Mouse (Mus musculus) thymus, adult 2 months (tissue): Measurements from ENCODE around the gene Clhc1. TPM values are rescaled to one million over a fixed set of nuclear protein-coding genes. Genes with fewer than 3 reads are reported as not detected.
"Not testable (repeated sequence)": the region's sequence is repeated elsewhere in the genome, so short reads cannot be mapped to it uniquely, and the experiment has no call there.

Experiments
- DNase-seq: peaks from one replicate; pipeline ENCODE4 v3.0.0; 2021
- H3K27ac ChIP-seq: fragments of 200-500 bp; 2 replicates; pipeline ENCODE4 v1.5.1; 2012; ENCODE audit warnings: low read length, control low read depth; ENCODE audit not compliant: control insufficient read depth, insufficient read depth
- H3K27me3 ChIP-seq: fragments of 200-500 bp; 2 replicates; pipeline ENCODE4 v1.6.1; 2012; ENCODE audit warnings: mild to moderate bottlenecking, low read length, moderate library complexity, mixed read lengths; ENCODE audit not compliant: control insufficient read depth, insufficient read depth
- H3K36me3 ChIP-seq: fragments of 200-500 bp; 2 replicates; pipeline ENCODE4 v1.6.1; 2012; ENCODE audit warnings: mild to moderate bottlenecking, low read length, moderate library complexity; ENCODE audit not compliant: control insufficient read depth, insufficient read depth
- H3K4me1 ChIP-seq: fragments of 200-500 bp; replicated peaks from 2 replicates; pipeline ENCODE4 v1.6.1; 2012; ENCODE audit warnings: low read length; ENCODE audit not compliant: control insufficient read depth, insufficient read depth
- H3K4me3 ChIP-seq: fragments of 200-500 bp; 2 replicates; pipeline ENCODE4 v1.5.1; 2012; ENCODE audit warnings: mild to moderate bottlenecking, low read length, control low read depth, moderate library complexity; ENCODE audit not compliant: control insufficient read depth, insufficient read depth
- CTCF ChIP-seq: fragments of 200-500 bp; IDR thresholded peaks from 2 replicates; pipeline ENCODE4 v1.5.1; 2012; ENCODE audit warnings: mild to moderate bottlenecking, control low read depth, low read length, moderate library complexity, borderline replicate concordance; ENCODE audit not compliant: control insufficient read depth, poor library complexity, insufficient read depth; ENCODE audit errors: extremely low read depth
- POLR2A ChIP-seq: fragments of 200-500 bp; IDR thresholded peaks from 2 replicates; pipeline ENCODE4 v1.6.1; 2012; ENCODE audit warnings: mild to moderate bottlenecking, low read length, control low read depth, moderate library complexity; ENCODE audit not compliant: control insufficient read depth, poor library complexity, insufficient read depth; ENCODE audit errors: extremely low read depth
- WGBS: fragments of 180-500 bp; shearing (Covaris S2); methylation state at CpG from one replicate; pipeline ENCODE4 v1.1.7; 2018; 5-methylcytosine and 5-hydroxymethylcytosine counted together
- polyA plus RNA-seq: library from polyadenylated mRNA; depleted of rRNA; stranded (reverse); fragments of >200 nt; gene quantifications from 2 replicates; pipeline ENCODE4 v1.2.3, GENCODE M21; 2012

The Clhc1 gene
- polyA plus RNA-seq, 1 experiment, result not detected

DNA sequence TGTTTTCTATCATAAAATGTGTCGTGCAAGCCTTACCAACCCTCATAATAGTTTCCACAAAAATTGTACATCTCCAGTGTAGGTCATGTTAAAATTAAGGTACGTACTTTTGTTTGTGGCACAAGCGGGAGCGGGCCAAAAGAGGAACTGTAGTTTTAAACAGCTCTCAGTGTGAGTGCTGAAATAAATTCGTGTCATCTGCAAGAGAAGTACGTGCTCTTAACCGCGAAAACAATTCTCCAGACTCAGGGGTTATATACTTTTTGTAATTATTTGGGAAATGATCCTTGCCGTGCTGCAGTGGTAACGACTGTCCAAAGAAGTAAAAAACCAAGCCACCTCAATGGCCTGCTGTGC is 33.4 kb upstream of the Clhc1 start:
- no peaks in the 10 kb centered on the region for H3K27me3 ChIP-seq
- peaks cover 6% of the 10 kb centered on the region for H3K4me1 ChIP-seq
- 7% methylated on average over 10 of the region's 10 CpGs for WGBS
- H3K27ac ChIP-seq, result no peak overlapping the region
- peak overlapping the region; percentile 74; the same call in 1 of the 2 replicates for H3K4me3 ChIP-seq
- peaks cover 6% of the 10 kb centered on the region for H3K36me3 ChIP-seq
- DNase-seq, result no peak
- TF ChIP-seq CTCF, result no peak
- no peak for TF ChIP-seq POLR2A

DNA sequence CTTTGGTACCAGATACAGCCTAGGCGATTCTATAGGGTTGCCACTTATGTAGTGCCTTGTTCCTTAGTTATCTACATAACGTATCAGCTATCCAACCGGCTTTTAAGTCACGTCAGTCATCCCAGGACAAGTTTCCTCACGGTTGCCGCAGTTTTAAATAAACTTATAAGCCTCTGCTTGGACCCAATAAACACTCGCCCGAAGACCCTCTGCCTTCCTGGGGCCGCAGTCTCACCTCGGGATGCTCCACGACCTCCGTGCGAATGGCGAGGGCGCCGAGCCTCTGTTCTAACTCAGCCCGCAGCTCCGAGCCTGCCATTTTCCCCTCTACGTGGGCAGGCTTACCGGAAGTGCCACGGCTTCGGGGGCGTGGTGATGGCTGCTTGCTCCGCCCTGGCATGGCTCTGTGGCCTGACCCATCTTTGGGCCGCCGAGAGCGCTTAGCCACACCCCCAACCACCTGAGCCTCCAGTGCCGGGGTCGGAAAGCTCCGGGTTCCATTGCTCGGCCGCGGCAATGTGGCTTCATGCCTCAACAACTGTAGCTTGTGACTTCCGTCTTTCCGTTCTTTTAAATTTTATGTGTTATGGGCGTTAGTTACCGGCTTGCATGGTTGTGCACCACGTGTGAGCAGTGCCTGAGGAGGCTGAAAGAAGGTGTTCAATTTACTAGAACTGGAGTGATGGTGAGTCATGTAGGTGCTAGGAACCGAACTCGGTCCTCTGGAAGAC is 32.9 kb upstream of the Clhc1 start, which contains the start of gene Prorsd1:
Prorsd1 (minus strand) TSS at position 352 of the 731 bp plus-strand sequence.
- Histone ChIP-seq H3K27me3 (no peaks in the 10 kb centered on the region), H3K36me3 (peaks cover 6% of the 10 kb centered on the region), H3K27ac (peak within 1 kb of the TSS; percentile 46; the same call in 1 of the 2 replicates), H3K4me3 (peak within 1 kb of the TSS; percentile 74), H3K4me1 (peaks cover 6% of the 10 kb centered on the region)
- DNase-seq, result peak; percentile 92
- TF ChIP-seq POLR2A, result peak; percentile 91
- TF ChIP-seq CTCF, result no peak
- 2% methylated on average over 40 of the region's 40 CpGs for WGBS

DNA sequence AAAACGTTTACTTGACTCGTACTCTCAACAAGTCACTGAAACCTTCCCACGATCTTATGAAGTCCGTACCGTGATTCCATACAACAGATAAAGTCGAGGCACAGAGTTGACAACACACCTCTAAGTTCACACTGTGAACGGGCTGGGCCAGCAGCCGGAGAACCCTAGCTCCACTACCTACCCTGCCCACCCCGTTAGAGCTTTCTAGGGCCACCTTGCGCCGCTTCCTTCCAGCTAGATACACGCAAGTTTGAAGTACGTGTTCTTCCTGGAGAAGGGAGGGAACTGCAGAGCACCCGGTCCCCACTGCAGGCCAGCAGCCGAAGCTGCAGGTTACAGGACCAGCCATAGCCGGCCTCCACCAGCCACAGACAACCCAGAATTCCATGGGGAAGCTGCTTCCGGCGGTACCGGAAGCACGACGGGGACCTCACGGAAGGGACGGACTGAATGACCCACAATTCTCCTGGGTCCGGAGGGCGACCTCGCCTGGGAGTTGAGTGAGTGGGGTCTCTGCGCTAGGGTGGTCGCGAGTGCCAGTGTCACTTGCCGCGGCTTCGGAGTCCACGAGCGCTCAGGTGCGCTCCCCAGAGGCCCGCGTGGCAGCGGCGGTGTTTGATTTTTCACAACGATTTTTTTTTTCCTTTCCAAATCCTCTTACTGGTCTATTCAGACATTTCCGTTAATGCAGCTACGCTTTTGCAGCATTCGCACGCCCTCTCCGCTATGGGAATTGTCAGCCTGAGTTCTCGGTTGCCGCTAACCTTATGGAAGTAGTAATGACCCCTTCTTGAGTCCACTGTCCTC is 21.6 kb upstream of the Clhc1 start, which contains the start of gene Mtif2:
Mtif2 (plus strand) TSS at position 421 of the 807 bp plus-strand sequence.
- 4% methylated on average over 47 of the region's 47 CpGs for WGBS
- DNase-seq, result peak; percentile 56
- peak; percentile 66; the same call in 1 of the 2 replicates for TF ChIP-seq CTCF
- TF ChIP-seq POLR2A, result 0 out of 2 replicates have a peak, but pooled peaks have one; percentile 32

DNA sequence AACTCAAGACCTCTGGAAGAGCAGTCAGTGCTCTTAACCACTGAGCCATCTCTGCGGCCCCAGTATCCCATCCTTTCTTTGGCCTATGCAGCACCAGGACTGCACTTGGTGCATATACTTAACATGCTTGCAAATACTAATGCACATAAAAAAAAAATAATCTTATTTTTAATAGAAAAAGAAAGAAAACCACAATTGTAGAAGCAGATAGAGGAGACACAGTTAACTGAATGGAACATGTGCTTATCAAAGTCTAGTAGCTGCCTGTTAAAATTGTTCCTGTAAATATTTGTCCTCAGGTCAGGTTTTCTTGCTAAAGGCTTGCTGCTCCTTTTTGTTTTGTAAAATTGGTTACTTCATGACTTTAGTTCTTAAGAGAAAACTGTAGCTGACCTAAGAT is 9.5 kb upstream of the Clhc1 start:
- no peak overlapping the region for H3K27ac ChIP-seq
- no peak for DNase-seq
- no peak overlapping the region for H3K4me3 ChIP-seq
- 95% methylated on average over 1 of the region's 1 CpGs for WGBS
- H3K36me3 ChIP-seq, result peaks cover 32% of the 10 kb centered on the region
- no peaks in the 10 kb centered on the region for H3K4me1 ChIP-seq
- H3K27me3 ChIP-seq, result no peaks in the 10 kb centered on the region
- TF ChIP-seq CTCF (no peak), POLR2A (no peak)

More for the DNA sequence above, 21.6 kb upstream of the Clhc1 start, which contains the start of gene Mtif2:
- H3K4me1 ChIP-seq, result no peaks in the 10 kb centered on the region
- peak within 1 kb of the TSS; percentile 11; the same call in 1 of the 2 replicates for H3K27ac ChIP-seq
- no peaks in the 10 kb centered on the region; the same call in 1 of the 2 replicates for H3K36me3 ChIP-seq
- H3K4me3 ChIP-seq, result peak within 1 kb of the TSS; percentile 90
- H3K27me3 ChIP-seq, result no peaks in the 10 kb centered on the region

DNA sequence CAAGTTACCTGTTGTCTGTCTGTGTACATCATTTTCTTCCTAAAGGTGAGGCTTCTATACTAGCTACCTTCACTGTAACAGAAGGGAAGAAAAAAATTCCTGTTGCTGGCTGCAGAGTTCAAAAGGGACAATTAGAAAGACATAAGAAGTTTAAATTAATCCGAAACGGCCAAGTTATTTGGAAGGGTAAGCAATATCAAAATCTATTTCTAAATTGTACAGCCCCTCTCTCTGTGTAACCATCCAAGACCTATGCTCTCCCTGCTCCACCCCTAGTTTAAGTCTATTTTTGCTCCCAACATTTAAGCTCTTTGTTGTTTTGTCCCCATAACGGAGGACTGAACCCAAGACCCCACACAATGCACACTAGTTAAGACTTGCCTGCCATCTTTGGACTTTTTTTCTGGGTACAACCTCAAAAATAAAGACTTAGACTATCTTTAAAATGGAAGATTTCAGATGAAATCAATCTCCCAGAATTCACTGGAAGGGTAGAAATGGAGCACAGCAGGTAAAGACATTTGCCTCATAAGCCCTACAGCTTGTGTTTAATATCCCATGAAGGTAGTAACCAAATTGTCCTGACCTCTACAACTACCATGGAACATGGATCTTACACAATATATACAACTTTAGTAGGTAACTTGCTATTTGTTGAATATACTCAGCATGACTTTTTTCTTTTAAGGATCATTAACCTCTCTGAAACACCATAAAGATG is 3.4 kb upstream of the Clhc1 start:
- Histone ChIP-seq H3K27me3 (no peaks in the 10 kb centered on the region), H3K36me3 (peaks cover 41% of the 10 kb centered on the region), H3K27ac (no peak overlapping the region), H3K4me1 (0 out of 2 replicates have a peak, but pooled peaks cover 4% of the 10 kb centered on the region), H3K4me3 (no peak overlapping the region)
- DNase-seq, result no peak
- no peak for TF ChIP-seq POLR2A
- no peak for TF ChIP-seq CTCF
- WGBS, result 93% methylated on average over 3 of the region's 3 CpGs

DNA sequence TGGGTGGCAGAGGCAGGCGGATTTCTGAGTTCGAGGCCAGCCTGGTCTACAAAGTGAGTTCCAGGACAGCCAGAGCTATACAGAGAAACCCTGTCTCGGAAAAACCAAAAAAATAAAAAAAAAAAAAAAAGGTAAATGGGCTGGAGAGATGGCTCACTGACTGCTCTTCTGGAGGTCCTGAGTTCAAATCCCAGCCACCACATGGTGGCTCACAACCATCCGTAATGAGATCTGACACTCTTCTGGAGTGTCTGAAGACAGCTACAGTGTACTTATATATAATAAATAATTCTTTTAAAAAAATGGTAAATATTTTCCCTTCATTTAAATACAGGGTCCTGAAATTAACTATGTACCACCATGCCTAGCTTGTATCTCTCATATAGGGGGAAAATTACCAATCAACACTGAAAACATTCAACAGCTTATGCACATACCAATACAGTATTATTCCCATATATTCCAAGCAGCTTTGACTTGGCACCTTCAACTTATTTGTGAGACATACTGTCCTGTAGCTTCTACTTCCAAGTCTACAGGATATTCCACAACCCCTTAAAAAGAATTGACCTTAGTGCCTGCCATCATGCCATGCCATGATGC is 2.5 kb upstream of the Clhc1 start:
- 93% methylated on average over 4 of the region's 4 CpGs for WGBS
- not testable (repeated sequence) for DNase-seq, H3K27me3 ChIP-seq, H3K4me1 ChIP-seq, H3K27ac ChIP-seq, H3K4me3 ChIP-seq
- H3K36me3 ChIP-seq, result peaks cover 41% of the 10 kb centered on the region

DNA sequence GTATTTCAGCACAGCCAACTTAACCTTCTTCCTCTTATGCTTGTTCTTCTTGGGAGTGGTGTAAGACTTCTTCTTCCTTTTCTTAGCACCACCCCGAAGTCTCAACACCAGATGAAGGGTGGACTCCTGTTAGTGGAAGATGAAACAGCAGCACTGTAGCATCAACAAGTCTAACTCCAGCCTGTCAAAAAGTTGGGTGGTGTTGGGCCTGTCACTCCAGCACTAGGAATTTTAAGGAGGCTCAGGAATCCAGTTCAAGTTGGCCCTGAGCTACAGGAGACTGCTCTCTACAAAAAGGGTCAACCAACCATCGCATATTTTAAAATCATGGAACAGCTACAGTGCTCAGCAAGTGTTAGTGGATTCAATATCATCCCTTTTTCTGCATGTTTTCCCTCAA is 1.5 kb upstream of the Clhc1 start:
- WGBS, result 63% methylated on average over 2 of the region's 2 CpGs
- H3K4me1 ChIP-seq, DNase-seq, H3K27me3 ChIP-seq, H3K27ac ChIP-seq, H3K4me3 ChIP-seq: not testable (repeated sequence)
- peaks cover 31% of the 10 kb centered on the region for H3K36me3 ChIP-seq
